Mouse (Mus musculus): ENCODE results near the gene Smarca2. TPM values are rescaled to one million over a fixed set of nuclear protein-coding genes. Genes with fewer than 3 reads are reported as not detected.

Smarca2 gene
- total RNA-seq, 2 experiments from 2014 or later, result 57.0 to 57.4 TPM

DNA sequence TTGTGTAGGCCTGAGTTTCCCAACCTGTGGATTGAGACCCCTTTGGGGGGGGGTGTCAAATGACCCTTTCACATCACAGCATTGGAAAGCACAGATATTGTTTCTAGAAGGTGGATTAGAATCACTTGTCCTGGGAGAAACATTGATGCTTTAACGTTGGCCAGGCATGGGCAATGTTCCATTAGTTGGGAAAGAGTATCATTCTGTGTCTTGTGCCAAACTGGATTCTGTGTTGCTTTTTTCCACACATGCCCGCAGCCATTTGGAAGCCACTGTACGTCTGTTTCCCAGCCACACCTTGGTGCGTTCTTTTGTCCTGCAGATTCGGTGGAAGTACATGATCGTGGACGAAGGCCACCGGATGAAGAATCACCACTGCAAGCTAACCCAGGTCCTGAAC is 76.7 kb downstream of the Smarca2 start:
- no peak for DNase-seq (ENCODE audit: low spot score)
- intact Hi-C loops (cut with DNase I), result no loop called here

DNA sequence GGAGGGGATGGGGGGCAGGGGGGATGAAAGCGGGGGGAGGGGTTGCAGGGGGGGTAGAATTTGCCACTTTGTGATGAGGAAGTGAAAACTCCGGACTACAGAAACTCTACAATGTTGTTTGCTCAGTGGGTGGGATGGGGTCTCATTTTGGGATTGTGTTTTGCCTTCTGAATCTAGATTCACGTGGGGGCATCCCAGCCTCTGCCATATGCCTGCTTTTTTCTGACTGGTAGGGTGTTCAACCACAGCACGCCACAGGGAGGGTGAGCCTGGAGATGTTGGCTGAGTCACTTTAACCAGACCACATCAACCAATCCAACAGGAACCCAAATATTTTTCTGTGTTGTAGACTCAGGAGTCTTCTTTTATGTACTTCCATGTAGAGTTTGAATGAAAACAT is 77.3 kb downstream of the Smarca2 start:
- DNase-seq (ENCODE audit: low spot score), result no peak
- intact Hi-C loops (cut with DNase I), result no loop called here

DNA sequence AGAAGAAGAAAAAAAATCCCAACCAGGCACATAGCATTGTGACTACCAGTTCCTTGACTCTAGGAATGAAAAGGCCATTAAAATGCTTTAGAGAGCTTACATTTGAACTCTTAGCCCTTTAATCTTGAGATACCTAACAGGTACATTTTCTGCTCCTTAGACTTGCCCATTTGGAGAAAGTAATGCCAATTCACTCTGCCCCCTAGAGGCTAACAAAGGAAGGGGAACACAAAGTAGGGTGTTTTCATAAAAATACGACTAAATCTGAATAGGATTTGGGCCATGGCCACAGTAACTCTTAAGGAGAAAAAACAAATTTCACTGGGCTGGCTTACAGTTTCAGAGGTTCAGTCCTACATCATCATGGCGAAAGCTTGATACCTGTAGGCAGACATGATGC is 77.9 kb downstream of the Smarca2 start:
- intact Hi-C loops (cut with DNase I), result no loop called here
- DNase-seq (ENCODE audit: low spot score), result no peak

DNA sequence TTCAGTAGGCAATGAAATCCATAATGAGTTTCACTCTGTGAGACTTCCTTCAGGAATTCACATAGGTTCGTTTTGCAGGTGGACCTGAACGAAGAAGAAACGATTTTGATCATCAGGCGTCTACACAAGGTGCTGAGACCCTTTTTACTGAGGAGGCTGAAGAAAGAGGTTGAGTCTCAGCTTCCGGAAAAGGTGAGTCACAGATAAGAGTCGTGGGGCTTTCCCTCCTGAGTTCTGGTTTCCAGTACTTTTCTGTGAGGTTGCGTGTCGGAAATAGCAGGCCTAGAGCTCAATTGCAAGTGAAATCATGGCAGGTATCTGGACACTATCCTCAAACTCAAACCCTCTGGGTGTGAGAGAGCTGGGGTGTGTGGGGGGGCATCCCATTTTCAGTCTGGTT is 78.9 kb downstream of the Smarca2 start:
- DNase-seq (ENCODE audit: low spot score), result no peak
- intact Hi-C loops (cut with DNase I), result no loop called here

DNA sequence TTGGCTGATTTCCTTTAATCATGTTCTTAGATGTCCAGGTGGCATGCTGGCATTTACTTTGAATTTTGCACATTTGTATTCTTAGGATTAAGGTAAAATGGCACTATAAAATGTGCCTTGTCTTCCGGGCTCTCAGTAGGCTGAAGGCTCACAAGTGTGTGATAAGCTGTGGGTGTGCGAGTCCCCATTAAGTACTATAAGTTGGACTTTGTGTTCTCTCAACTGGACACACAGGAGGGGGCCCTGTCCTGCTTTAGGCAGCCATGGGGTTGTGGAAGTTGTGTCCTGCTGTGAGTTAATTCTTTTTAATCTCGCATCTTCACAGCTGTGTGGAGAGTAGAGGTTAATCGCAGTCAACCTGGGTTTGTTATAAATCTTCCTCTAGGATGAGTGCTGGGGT is 85.7 kb downstream of the Smarca2 start:
- no peak for DNase-seq (ENCODE audit: low spot score)
- intact Hi-C loops (cut with DNase I), result no loop called here

DNA sequence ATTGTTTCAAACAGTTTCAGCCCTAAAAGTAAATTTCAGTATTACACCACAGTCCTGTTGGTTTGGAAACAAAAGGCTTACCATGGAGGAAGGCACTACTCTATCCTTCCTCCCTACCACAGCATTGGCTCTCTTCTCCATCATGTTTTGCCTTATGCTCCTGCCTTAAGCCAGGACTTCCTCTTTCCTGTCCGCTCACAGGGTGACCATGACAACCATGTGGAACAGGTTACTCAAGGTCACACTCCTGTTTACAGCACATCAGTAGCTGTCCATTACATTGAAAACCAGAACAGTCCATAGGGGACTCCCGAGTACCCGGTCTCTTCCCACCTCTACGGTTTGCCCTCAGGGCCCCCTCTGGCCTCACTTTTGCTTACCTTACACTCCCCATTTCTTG is 92.3 kb downstream of the Smarca2 start:
- intact Hi-C loops (cut with DNase I), result no loop called here
- no peak for DNase-seq (ENCODE audit: low spot score)

DNA sequence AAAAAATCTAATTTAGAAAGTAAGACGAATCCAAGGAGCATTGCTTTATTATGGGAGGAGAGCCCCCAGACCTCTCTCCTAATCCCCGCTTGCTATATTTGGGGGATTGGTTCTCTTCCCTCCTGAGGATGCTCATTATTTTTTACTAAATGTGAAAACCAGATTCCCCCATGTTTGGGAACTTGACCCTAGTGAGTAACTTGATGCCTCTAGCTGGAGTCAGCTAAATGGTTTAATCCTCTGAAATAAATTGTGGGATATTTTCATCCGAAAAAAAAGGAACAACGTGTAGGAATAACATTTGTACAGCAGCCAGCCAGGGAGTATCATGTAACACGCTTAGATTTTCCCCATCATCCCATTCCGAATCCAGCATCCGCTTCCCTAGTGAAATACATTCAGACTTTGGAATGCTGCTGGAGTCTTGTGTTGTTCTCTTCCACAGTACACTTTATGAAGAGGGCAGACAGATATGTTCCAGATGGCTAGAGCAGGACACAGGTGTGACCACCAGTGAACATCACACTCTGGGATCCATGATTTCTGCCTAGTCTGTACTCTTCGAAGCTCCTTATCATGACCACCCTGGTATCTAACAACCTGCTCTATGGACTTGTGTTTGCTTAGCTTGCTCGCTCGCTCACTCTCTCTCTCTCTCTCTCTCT is 99.8 kb downstream of the Smarca2 start:
- no peak for DNase-seq (ENCODE audit: low spot score)
- intact Hi-C loops (cut with DNase I), result no loop called here

DNA sequence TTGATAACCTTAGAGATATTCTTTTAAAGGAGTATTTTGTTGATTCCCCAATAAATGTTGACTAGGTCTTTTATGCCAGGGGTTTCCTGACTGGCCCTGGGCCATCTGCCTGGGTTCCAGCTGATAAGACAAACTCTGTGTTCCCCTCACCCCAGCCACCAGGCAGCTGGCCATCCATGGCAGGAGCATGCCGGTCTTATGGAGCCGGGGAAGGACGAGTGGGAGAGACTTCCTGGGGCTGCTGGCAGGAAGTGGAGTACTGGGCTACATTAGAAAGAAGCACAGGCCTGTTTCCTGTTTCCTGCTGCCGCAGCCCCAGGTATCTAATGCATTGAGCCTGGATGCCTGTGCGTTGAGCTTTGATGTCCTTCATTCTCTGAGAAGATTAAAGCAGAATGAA is 102.1 kb downstream of the Smarca2 start:
- intact Hi-C loops (cut with DNase I), result no loop called here

DNA sequence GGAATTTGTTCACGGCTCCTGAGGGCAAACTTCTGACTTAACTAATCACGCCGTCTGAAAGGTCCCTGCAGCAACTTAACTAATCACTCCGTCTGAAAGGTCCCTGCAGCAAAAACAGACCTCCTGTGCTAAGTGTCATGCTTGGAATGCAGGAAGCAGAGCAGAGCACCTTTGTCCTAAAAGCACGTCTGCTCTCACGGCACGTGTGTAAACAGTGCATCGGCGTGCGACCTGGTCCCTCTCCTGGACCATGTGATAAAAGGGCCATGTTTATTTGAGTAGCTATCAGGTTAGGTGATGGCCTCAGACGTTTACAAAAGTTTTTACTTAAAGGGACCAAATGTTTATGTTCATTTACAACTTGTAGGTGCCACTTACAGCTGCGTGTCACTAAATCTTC is 104.2 kb downstream of the Smarca2 start:
- intact Hi-C loops (cut with DNase I), result no loop called here

More for the DNA sequence above, 102.1 kb downstream of the Smarca2 start:
- no peak for DNase-seq (ENCODE audit: low spot score)

DNA sequence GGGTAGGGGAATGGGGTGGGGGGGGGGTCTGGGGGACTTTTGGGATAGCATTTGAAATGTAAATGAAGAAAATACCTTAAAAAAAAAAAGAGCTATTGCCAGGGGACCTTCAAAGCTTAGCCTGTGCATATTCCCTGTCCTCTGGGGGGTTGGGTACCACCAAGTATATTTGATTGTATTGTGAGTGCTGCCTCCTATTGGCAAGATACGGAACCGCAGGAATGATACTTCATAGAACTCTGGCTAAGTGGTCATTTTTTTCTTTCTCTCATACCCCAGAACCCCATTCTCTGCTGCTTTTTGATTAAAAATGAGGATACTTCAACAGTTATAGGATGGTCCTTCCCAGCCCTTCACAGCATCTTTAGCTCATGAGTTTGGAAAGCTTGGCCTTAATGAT is 106.4 kb downstream of the Smarca2 start:
- intact Hi-C loops (cut with DNase I), result no loop called here
- no peak for DNase-seq (ENCODE audit: low spot score)

More for the DNA sequence above, 104.2 kb downstream of the Smarca2 start:
- DNase-seq (ENCODE audit: low spot score), result no peak

DNA sequence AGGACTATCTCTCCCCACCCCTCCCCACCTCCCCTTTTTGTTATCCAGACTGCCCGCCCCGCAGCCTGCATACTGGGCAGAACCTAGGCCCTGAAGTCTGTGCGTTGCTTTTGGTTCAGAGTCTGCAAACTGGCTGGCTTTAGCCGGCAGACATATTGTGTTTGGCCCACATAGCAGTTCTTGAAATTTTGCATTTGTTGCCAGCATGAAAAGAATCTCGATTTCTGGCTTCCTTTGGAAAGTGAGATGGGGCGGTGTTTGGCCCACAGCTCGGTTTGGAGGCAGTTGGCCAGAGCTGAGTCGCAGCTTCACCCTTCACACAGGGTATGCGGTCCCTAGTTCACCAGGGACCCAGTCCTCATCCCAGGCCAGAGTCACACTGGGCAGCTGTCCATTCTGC is 111.4 kb downstream of the Smarca2 start:
- no peak for DNase-seq (ENCODE audit: low spot score)
- intact Hi-C loops (cut with DNase I), result no loop called here

DNA sequence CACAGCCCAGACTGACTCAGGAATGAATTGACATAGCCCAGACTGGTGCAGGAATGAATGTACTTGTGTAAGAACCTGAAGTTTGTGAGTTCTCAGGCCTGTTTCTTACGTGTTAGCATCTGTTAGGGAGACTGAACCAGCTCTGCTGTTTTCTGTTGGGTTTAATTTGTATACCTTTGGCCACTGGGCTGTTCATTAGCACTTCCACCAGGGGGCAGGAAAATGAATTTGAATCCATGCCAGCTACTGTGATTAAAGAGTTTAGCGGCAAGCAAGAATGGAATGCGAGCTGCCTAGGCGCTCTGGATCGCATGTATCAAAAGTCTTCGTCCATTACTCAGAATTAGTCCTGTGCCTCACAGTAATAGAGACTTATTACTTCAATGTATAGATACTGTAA is 113.4 kb downstream of the Smarca2 start:
- DNase-seq (ENCODE audit: low spot score), result no peak
- intact Hi-C loops (cut with DNase I), result no loop called here

DNA sequence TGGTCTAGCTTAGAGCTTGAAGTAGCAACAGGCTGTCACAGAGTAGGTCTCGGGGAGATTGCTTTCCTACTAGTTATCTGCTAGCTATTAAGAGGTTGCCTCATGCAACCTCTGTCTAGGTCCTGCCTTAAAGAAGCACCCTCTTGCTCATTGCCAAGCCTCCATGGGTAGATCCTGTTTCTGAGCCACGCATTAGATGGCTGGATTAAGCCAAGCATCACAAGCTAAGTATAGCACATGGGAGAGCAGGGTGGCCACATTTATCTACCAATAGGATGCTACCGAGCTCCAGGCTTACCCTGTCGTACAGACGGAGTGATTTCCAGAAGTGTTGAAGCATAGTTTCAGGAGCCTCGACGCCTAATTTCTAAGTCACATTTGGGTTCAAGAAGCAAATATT is 114.3 kb downstream of the Smarca2 start:
- intact Hi-C loops (cut with DNase I), result no loop called here
- DNase-seq (ENCODE audit: low spot score), result no peak

DNA sequence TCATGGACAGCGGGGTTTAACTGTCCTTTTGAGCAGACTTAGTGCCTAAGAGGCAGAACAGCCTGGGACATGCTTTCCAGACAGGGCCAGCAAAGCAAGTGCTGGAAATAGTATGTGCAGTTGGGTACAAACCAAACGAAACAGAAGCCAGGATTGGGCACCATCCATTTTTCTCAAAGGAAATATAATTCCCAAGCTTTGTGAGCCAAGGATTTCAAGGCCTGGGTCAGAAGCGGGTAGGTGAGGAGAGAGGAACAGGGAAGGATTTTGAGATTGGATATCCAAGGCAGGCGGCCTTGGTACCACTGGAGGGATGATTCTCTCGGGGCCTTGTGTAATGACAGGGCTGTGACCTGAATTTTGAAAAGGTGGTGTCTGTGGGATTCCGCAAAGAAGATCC is 116.9 kb downstream of the Smarca2 start:
- intact Hi-C loops (cut with DNase I), result no loop called here
- DNase-seq (ENCODE audit: low spot score), result no peak

DNA sequence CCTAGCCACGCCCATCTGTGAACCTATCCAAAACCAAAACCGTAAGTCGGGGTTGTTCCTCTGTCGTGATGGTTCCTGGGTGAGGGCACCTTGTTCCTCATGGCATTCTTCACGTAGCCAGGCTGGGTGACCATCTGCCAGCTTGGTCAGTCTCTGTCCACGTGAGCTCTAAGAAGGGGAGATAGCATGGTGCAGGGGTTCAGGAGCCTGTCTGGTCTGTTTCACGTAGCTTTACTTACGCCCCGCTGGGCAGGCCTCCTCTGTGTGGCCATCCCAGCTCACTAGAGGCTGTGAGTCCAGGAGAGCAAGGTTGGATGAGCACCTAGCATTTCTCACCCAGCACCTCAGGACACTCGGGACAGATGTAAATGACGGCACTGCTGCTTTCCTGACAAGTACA is 119.0 kb downstream of the Smarca2 start:
- DNase-seq (ENCODE audit: low spot score), result no peak
- intact Hi-C loops (cut with DNase I), result no loop called here

DNA sequence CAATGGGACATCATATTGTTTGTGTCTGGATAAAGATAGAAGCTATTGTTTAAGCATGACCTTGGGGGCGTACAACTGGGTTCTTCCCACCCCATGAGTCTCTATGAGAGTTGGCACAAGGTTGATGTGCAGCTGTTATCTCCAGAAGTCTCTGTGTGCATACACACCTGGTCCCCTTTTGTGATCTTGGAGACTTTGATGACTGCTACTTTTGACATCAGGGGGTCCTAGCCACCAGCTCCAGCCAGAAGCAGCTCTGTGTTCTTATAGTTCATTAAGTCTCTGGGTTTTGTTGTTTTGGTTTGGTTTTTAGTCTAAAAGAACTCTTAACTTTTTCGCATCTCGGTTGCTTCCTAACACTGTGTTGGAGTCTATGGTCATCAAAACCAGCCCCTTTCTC is 119.8 kb downstream of the Smarca2 start:
- no peak for DNase-seq (ENCODE audit: low spot score)
- intact Hi-C loops (cut with DNase I), result no loop called here

DNA sequence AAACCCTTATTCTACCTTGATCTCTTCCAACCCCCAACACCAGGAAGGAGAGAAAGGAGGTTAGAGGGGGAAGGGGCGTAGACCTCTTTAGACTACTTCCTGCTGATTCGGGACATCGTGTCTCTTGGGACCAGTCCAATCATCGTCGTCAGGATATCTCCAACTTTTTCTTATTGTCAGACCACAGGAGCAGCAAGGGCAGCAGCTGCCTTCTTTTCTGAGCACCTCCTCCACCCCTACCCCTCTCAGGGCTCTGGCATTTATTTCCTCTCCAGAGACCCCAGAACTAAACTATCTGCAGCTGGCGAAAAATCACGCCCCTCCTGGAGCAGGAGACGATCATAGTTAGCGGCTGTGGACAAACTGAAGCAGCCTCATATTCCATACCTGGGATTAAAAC is 122.9 kb downstream of the Smarca2 start:
- intact Hi-C loops (cut with DNase I), result no loop called here
- no peak for DNase-seq (ENCODE audit: low spot score)

DNA sequence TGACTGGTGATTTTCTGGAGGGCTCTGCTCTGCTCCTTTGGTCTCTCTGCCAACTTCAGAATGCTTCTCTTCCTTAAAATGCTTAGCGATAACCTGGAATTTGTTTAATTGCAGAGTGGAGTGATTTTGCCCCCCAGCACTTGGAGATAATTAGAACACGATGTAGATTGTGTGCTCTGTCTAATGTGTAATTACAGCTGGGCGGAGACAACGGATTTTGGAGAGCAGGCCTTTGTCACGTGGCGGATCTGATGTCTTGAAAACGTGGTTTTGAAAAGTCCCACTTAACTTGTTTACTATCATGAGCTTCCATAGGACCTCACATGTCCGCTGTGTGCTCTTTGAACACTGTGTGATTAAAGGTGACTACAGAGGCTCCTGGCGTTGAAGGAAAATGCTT is 125.6 kb downstream of the Smarca2 start:
- intact Hi-C loops (cut with DNase I), result loop anchor here (5.0 kb wide), 1 partner anchor 697 kb away; the partner anchor contains the start of gene Pum3
- no peak for DNase-seq (ENCODE audit: low spot score)

DNA sequence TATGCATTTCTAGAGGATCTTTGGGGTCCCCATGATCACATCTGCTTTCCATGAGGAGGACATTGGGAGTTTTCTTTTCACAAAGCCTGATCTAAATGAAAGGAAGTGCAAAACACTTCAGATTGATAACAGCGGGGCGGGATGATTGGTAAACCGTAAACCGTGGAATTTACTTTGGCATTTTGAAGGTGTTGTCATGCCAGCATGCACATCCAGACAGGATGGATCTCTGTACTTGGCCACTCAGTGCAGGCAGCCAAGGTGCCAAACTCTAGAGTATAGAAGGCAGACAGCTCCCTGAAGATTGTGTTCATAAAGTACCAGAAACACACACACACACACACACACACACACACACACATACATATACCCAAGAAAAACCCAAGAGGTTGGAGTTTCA is 126.3 kb downstream of the Smarca2 start:
- no peak for DNase-seq (ENCODE audit: low spot score)
- intact Hi-C loops (cut with DNase I), result loop anchor here (5.0 kb wide), 1 partner anchor 696 kb away; the partner anchor contains the start of gene Pum3

DNA sequence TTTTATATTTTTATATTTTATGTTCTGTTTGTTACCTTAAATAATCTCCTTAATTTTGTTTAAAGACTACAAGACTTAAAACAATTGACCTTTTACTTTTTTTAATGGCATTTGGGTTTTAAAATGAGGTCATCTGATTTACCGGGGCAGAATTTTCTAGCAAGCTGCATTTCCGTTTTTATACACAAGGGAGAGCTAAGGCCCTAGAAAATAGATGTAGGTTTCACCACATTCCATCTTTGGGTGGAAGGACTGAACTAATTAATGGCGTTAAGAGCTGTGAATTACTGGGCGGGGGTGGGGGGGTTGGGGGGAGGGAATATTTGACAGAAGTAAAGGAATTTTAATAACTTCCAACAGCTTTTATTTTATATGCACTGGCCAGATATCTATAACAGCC is 127.0 kb downstream of the Smarca2 start:
- intact Hi-C loops (cut with DNase I), result loop anchor here (5.0 kb wide), 1 partner anchor 695 kb away; the partner anchor contains the start of gene Pum3
- no peak for DNase-seq (ENCODE audit: low spot score)

DNA sequence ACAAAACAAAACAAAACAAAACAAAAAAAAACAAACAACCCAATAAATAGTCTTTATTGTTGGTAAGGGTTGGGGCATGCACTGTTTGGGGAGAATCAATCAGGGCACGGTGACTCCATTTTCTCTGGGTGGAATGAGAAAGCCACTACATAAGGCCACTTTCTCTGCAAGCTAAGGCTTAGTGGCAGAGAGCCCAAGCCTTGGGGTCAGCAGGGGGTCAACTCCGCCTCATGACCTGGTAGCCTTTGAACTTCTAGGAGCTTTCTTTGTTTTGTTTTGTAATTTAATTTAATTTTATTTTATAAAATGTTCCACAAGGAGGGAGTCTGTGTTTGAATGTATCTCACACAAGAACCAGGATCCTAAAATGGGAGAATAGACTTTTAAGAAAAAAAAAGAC is 128.2 kb downstream of the Smarca2 start:
- intact Hi-C loops (cut with DNase I), result loop anchor here (5.0 kb wide), 1 partner anchor 694 kb away; the partner anchor contains the start of gene Pum3
- no peak for DNase-seq (ENCODE audit: low spot score)

DNA sequence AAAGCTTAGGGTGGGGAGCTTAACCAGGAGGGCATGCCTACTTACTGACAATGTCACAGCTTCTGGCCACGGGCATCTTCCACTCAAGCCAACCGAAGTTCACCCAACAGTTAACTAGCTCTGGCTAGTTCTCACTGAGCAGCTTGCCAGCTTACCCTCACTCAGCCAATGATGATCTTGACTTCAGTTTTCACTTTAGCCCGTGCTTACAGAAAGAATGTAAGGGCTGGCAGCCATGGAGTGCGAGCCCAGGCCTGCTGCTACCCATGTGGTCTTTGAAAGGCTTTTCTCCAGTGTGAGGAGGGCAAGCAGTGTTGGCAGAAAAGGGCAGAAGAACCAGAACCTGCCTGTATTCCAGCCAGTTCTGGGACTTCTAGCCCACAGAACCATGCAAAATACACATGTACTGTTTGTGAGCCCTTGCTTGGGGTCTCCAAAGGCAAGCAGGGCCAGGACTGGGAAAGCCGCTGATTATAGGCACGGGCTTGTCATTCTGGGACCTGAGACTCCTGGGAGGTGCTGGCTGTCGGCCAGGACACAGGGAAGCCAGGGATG is 128.8 kb downstream of the Smarca2 start:
- intact Hi-C loops (cut with DNase I), result loop anchor here (5.0 kb wide), 1 partner anchor 694 kb away; the partner anchor contains the start of gene Pum3
- DNase-seq (ENCODE audit: low spot score), result no peak
